Mouse (Mus musculus) thymus, postnatal 10 days (tissue): ENCODE results near the gene Tacc2.
"Not testable (repeated sequence)": the region's sequence is repeated elsewhere in the genome, so short reads cannot be mapped to it uniquely, and the experiment has no call there.

ENCODE experiments used
- DNase-seq, 2 experiments: peaks; one replicate each; pipeline ENCODE4 v3.0.0; 2021; ENCODE audit warnings: low spot score in 2 of 2

Gene Tacc2

GRCm38 (mm10) chr7:130650621-130651020, 73.4 kb downstream of the Tacc2 start:
- no peak for DNase-seq

GRCm38 (mm10) chr7:130653036-130653555, 75.9 kb downstream of the Tacc2 start:
- DNase-seq: no peak

DNA sequence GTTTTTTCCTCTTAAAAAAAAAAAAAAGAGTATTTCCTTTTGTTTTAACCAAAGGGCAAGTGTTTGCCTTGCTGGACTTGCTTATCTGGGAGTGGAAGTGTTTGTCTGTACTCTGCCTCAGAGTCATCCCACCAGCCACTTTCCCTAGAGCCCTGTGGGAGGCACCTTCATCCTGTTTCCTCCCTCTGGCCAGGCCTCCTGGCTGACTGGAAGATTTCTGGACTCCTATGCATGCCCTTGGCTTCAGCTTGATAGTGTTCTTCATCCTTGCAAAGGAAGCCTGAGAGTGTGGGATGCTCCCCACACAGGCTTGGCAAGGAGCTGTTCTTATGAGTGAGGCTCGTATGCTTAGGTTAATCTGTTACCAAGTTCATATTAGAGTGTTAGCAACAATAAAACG, 77.3 kb downstream of the Tacc2 start:
- no peak for DNase-seq

DNA sequence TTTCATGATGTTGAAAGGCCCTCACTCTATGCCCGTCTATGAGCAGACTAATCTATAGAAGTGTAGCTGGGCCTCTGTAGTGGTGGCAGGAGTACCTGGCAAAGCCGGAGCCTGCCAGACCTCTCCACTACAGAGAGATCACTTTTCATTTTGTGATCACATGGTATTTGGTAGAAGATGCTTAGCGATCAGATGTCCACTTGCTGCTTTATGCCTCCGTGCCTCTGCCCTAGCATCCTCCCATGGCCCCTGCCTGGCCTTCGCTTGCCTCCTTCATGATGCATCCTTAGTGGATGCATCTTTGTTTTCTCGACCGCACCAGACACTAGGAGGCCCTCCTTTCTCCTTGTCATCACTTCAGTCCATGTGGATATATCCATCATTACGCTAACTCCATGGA, 79.7 kb downstream of the Tacc2 start:
- no peak for DNase-seq

DNA sequence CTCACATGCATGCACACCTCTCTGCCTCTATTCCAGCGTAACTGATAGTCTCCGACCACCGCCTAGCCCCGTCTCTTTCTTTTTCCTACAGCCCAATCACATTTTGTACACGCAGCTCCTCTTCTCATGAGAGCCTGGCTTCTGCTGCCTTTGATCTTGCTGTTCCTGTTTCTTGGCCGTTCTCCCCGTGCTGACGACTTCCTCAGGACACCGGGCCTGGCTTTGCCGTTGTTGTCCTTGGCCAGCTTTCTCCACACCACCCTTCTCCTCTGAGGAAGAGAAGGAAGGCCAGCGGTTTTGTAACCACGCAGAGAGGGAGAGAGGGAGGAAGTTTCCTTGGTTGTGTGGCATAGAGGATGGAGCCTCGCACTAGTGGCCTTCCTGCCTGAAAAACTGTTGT, 80.5 kb downstream of the Tacc2 start:
- DNase-seq: no peak

GRCm38 (mm10) chr7:130659129-130659528, 81.9 kb downstream of the Tacc2 start:
- DNase-seq: no peak

DNA sequence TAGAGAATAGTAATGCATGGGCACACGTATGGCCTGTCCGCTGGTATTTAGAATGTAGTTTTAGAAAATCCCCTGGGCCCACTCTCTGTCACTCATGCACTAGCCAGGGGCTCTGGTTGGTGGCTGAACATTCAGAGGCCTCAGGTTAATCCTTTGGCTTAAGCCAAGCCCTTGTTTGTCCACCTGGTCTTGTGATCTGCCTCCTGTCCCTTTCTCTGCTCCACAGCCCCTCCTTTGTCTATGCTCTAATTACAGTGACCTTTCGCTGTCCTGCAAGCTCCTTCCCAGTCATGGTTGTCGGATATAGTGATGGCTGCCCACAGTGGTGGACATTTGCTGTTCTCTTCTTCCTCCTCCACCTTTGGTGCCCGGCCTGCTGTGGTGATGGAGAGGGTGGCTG, 85.0 kb downstream of the Tacc2 start:
- DNase-seq: no peak

DNA sequence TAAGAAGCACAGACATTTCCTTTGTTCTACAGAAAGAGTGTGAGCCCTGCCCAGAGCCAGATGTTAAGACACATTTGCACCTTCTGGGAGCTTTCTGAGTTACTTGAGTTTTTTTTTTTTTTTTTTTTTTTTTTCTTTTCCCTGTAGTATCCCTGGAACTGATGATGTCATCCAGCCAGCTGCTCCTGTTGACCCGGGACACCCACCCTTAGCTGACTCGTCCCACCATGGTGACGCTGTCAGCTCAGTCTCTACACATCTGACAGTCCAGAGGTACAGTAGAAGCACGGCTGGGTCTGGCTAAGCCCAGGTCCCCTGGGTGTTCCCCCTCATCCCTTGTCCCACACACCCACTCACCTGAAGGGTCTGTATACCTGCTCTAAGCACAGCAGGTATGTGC, 85.6 kb downstream of the Tacc2 start:
- DNase-seq: no peak

- no peak for DNase-seq
Observed at GRCm38 (mm10) chr7:130664037-130664436, 86.8 kb downstream of the Tacc2 start.

DNA sequence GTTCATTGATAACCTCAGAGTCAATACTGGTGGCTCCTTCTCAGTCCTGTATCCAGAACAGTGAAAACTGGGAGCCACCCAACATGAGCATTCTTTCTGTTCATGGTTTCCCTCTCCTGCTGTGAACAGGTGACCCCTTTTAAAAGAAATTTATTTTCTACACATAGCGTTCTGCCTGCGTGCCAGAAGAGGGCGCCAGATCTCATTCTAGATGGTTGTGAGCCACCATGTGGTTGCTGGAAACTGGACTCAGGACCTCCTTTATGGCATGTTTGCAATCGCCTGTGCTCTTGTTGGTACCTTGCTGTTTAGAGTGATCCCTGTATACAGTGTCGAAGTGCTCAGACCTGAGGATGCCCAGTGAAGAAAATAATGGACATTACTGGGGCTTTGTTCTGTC, 87.4 kb downstream of the Tacc2 start:
- no peak for DNase-seq

DNA sequence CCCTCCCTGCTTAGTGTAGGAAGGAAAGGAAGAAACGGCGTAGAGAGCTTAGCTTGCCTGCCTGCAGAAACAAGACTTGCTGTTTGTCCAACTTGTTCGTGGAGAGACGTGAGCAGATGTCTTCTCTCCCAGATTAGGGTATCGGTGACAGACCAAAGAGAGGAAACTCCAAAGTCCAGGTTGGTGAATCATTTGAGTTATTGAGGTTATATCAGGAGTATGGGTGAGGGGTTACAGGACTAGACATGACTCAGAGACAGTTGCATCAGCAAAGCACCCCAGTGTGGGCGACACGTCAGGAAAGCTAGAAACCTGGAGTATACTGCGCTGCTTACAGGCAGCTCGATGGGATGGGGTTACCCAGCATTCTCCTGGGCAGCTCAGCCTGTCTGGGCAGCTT, 88.1 kb downstream of the Tacc2 start:
- no peak for DNase-seq

DNA sequence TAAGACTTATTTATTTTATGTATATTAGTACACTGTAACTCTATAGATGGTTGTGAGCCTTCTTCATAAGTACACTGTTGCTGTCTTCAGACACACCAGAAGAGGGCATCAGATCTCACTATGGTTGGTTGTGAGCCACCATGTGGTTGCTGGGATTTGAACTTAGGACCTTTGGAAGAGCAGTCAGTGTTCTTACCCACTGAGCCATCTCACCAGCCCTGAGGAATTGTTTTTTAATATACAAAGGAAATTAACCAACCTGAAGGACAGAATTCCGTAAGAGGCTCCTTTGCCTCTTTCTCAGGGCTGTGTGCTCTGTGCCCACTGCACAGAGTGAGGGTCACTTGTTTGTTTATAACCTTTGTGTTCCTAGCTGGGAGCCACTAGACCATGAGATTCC, 90.8 kb downstream of the Tacc2 start:
- not testable (repeated sequence) for DNase-seq

DNA sequence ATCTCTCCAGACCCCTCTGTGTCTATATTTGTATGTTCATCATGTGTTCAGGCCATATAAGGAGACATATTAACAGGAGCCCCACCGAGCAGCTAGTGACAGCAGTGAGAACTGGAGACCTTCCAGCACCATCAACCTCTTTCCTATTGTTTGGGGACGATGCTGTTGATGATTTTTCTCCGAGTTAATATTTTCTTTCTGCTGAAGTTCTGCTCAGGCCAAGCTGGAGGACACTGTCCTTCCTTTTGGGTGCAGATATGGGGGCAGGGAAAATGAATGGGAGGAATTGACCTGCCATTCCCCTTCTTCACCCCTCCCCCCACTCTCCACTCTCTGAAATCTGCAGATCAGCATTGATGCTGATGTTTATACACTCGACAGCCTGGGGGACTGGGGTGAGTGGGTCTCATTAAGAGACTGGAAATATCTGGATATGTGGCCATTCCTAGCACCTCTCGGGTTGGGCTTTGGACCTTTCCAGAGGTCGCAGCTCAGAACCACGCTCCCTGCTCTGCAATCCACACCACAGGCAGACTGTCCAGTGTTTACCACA, 91.6 kb downstream of the Tacc2 start:
- DNase-seq: no peak

GRCm38 (mm10) chr7:130669370-130669881, 92.2 kb downstream of the Tacc2 start:
- DNase-seq: no peak

GRCm38 (mm10) chr7:130670358-130670757, 93.1 kb downstream of the Tacc2 start:
- DNase-seq: no peak

GRCm38 (mm10) chr7:130671301-130671700, 94.1 kb downstream of the Tacc2 start:
- no peak for DNase-seq

DNA sequence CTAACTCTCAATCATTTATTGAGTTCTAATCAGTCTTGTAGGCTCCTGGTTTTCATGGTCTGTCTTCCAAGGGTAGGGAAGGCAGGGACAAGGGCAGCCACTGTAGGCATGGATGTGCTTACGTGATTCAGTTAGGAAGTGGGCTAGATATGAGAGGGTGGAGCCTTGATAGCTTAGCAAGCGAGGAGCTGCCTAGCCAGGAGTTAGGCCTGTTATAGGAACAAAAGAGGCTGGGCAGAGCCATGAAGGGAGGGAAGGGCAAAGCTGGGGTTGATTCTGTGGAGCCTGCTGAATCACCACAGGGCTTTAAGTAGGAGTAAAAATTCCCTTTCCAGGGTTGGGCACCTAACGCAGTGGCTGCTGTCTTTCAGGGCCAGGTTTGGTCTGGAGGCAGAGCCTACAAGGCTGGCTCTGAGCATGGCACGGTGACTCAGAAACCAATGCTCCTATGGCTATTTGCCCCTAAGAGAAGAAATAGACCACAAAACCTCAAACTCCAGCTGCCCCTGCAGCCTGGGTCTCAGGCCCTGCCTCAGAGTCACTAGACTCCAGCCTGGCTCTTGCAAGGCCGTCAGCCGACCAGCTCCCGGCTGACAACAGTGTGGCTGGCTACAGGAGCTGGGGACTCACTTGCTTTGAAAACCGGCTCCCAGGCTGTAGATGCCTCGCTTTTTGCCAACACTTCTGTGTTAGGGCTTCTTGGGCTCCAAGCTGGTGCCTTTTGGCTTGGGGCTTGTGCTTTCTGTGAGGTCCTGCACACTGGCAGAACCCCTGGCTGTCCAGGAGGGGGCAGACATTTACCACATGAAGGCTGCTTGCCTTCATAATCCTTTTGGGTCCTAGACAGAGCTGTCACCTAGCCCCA, 96.2 kb downstream of the Tacc2 start:
- peak in 1 of 2 experiments; percentile 56 for DNase-seq

DNA sequence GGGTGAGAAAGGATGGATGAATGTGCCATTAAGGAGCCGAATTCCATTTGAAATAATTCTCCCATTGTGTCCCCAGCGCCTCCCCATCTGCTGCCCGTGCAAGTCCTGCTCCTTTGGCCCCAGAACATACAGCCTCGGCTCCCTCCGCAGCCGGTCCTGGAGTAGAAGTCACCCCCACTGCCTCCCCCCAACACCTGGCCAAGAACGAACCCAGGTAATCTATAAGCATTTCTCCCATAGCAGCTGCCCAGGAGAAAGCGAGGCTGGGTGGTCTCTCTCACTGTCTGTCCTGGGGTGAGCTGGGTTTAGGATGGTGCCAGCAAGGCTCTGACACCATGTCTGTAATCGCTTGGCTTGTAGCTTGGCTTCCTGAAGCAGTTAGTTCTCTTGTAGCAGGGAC, 97.3 kb downstream of the Tacc2 start:
- DNase-seq: no peak

DNA sequence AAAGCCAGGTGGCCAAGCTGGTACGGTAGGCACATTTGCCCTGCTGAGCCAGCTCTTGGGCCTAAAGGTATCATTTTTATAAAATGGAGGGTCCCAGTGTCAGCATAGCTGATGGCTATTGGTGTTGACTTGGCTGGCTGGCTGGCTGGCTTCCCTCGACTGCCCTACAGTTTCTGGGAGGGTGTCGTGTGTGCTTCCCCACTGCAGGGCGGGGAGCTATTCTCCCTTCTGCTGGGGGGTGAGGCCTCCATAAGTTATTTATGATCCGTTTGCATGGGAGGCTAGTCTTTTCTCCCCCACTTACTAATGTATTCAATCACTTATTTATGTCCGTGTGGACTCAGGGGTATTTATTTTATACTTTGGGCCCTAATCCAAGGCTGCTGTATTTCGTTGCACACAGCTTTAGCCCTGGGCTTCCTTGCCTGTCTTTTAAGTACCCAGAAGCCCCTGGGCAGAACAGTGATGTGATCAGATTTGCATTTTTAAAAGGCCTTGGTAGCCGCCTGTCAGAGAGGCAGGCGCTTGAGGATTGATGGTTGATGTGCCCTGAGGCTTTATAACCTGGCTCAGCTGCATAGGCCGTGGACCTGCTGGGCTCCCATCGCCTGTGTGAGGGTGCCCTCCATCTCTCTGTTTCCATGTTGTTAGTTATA, 99.8 kb downstream of the Tacc2 start:
- no peak for DNase-seq

GRCm38 (mm10) chr7:130677541-130678274, 100.5 kb downstream of the Tacc2 start:
- no peak for DNase-seq

DNA sequence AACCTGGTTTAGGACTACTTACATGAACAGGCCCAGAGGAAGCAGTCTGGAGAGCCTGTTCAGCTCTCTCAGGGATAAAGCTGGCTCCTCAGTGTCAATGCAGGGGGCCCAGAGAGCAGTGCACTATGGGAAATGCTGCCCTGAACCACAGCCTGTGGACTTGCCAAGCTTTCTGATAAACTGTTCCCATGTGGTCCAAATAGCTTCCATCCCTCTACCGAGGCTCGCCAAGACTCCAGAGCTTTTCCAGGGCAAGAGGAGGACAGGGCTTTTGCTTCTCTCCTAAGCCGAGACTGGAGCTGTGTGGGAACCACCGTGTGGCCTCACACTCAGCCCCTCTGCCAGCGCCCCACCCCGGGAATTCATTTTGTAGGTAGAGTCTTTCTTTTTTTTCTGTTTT, 101.2 kb downstream of the Tacc2 start:
- DNase-seq: no peak

GRCm38 (mm10) chr7:130681798-130682197, 104.6 kb downstream of the Tacc2 start:
- DNase-seq: no peak
